ENCODE assay signal across 9 mouse cellular contexts in genomic region chr9:40963586-40964417, GRCm38 (mm10). TPM values are rescaled to one million over a fixed set of nuclear protein-coding genes. Genes with fewer than 3 reads are reported as not detected.
A peak's percentile ranks its signal among the peaks of the same experiment; 100 is the strongest.
DNase-seq lines count a peak whose midpoint lies in the region; ATAC-seq lines count a peak whose summit lies in the region.
"Had no signal": no experiment of that assay in that cellular context is flagged by ENCODE, and none has a peak within 500 bp of the region (broad histone marks: within the 10 kb centered on the region; RNA-seq: fewer than 3 reads in every experiment).

Jhy (minus strand) TSS chr9:40964118.

- H3K4me3 ChIP-seq in heart, embryonic 16.5 days (ENCODE audit: low read length), result peak within 1 kb of the TSS; percentile 51
- peak within 1 kb of the TSS; percentile 49 for H3K4me3 ChIP-seq in forebrain, embryonic 15.5 days
- peak within 1 kb of the TSS; percentile 51 for H3K4me3 ChIP-seq in midbrain, embryonic 11.5 days (ENCODE audit: low read depth, low read length)

- H3K36me3 ChIP-seq in heart, embryonic 16.5 days (ENCODE audit: control insufficient read depth, insufficient read depth), result no peaks in the 10 kb centered on the region
- no peaks in the 10 kb centered on the region for H3K36me3 ChIP-seq in forebrain, embryonic 15.5 days
- no peaks in the 10 kb centered on the region for H3K36me3 ChIP-seq in midbrain, embryonic 11.5 days (ENCODE audit: control insufficient read depth, insufficient read depth, low read length)

- DNase-seq in heart, postnatal 14 days, result no peak
- peak; percentile 15 for DNase-seq in R1 (ENCODE audit: low read depth, low spot score)
- peak; percentile 93 for DNase-seq in midbrain, embryonic 11.5 days (ENCODE audit: low spot score, missing footprints)
- DNase-seq in gastrocnemius, postnatal 25 days, result no peak
- DNase-seq in c-Kit-positive CD71-positive TER-119-positive erythroid progenitor cells, embryonic 14.5 days (ENCODE audit: low spot score), result no peak

- H3K9me3 ChIP-seq in heart, embryonic 16.5 days (replicated peaks; ENCODE audit: control insufficient read depth, low read length), result no peaks in the 10 kb centered on the region
- no peaks in the 10 kb centered on the region for H3K9me3 ChIP-seq in forebrain, embryonic 15.5 days
- H3K9me3 ChIP-seq in midbrain, embryonic 11.5 days (ENCODE audit: control insufficient read depth, low read length), result no peaks in the 10 kb centered on the region

- ATAC-seq in heart, embryonic 16.5 days (replicated peaks; ENCODE audit: extremely low read depth, insufficient read depth, low FRiP score), result no peak
- peak; percentile 86 for ATAC-seq in forebrain, embryonic 15.5 days (replicated peaks)
- ATAC-seq in midbrain, embryonic 11.5 days (ENCODE audit: low FRiP score), result peak; percentile 80
- no peak for ATAC-seq in CD4-positive, CD25-positive, alpha-beta regulatory T cell, adult 4 months
- ATAC-seq: Patski had no signal

- H3K27me3 ChIP-seq in heart, embryonic 16.5 days (ENCODE audit: control insufficient read depth, insufficient read depth, low read length), result peaks cover 37% of the 10 kb centered on the region
- peaks cover 18% of the 10 kb centered on the region; the same call in 1 of the 2 replicates for H3K27me3 ChIP-seq in forebrain, embryonic 15.5 days
- H3K27me3 ChIP-seq in midbrain, embryonic 11.5 days (ENCODE audit: control insufficient read depth, insufficient read depth, low read length), result peaks cover 16% of the 10 kb centered on the region

- WGBS in heart, embryonic 16.5 days, result 1% methylated on average over 51 of the region's 51 CpGs
- 2% methylated on average over 48 of the region's 51 CpGs for WGBS in forebrain, embryonic 15.5 days
- under 1% methylated on average over 37 of the region's 51 CpGs for WGBS in midbrain, embryonic 11.5 days

- H3K27ac ChIP-seq in heart, embryonic 16.5 days (ENCODE audit: low read length), result no peak within 1 kb of the TSS
- no peak within 1 kb of the TSS for H3K27ac ChIP-seq in forebrain, embryonic 15.5 days (replicated peaks)
- H3K27ac ChIP-seq in midbrain, embryonic 11.5 days (ENCODE audit: low read depth, low read length), result peak within 1 kb of the TSS; percentile 2; the same call in 1 of the 2 replicates

- intact Hi-C loops in heart, postnatal 14 days (cut with DNase I), result no loop called here

- H3K4me1 ChIP-seq in heart, embryonic 16.5 days (ENCODE audit: control insufficient read depth, insufficient read depth, low read length), result peaks cover 8% of the 10 kb centered on the region; the same call in 1 of the 2 replicates
- peaks cover 11% of the 10 kb centered on the region for H3K4me1 ChIP-seq in forebrain, embryonic 15.5 days
- H3K4me1 ChIP-seq in midbrain, embryonic 11.5 days (ENCODE audit: control insufficient read depth, insufficient read depth, low read length), result peaks cover 9% of the 10 kb centered on the region

- peak within 1 kb of the TSS; percentile 76 for H3K4me2 ChIP-seq in heart, embryonic 16.5 days (ENCODE audit: low read depth, low read length)
- H3K4me2 ChIP-seq in forebrain, embryonic 15.5 days (replicated peaks), result peak within 1 kb of the TSS; percentile 95
- H3K4me2 ChIP-seq in midbrain, embryonic 11.5 days, result peak within 1 kb of the TSS; percentile 95

- peak within 1 kb of the TSS; percentile 54 for H3K9ac ChIP-seq in heart, embryonic 16.5 days (ENCODE audit: low read length)
- H3K9ac ChIP-seq in forebrain, embryonic 15.5 days (replicated peaks), result peak within 1 kb of the TSS; percentile 59
- peak within 1 kb of the TSS; percentile 66 for H3K9ac ChIP-seq in midbrain, embryonic 11.5 days (ENCODE audit: low read length)

RNA-seq across cellular contexts. Expression of gene Jhy, which starts in this region (rescaled TPM):
- 0.09 TPM in 1 of 2 replicates, not detected in the other for polyA plus RNA-seq in heart, embryonic 16.5 days (2015; fragmentation: Nextera tagmentation; extraction: Ambion mirVana)
- total RNA-seq in heart, postnatal 14 days (2021), result not detected
- 0.27 and 0.99 TPM in 2 replicates for polyA plus RNA-seq in forebrain, embryonic 15.5 days (2015; fragmentation: Nextera tagmentation; extraction: Ambion mirVana)
- 2.7 and 3.4 TPM in 2 replicates for polyA plus RNA-seq in midbrain, embryonic 11.5 days (2014; fragmentation: Nextera tagmentation; extraction: Ambion mirVana)
- not detected for polyA plus RNA-seq in CD4-positive, CD25-positive, alpha-beta regulatory T cell, adult 4 months (2017; shearing (Covaris generic))
- not detected for total RNA-seq in gastrocnemius, postnatal 25 days (2021)
- polyA plus RNA-seq: Patski had no signal

Comparison
In these comparisons a context has a peak if more than half of its experiments do, and no peak if none do; other contexts are left out.
1. Peak in ATAC-seq, H3K4me3 ChIP-seq, H3K9ac ChIP-seq and H3K4me2 ChIP-seq in forebrain, embryonic 15.5 days; RNA of the gene not detected or under 1 TPM.
2. DNase-seq: peak in R1 (single experiment) and midbrain, embryonic 11.5 days (single experiment); none in heart, postnatal 14 days (0 of 2), gastrocnemius, postnatal 25 days (single experiment) and c-Kit-positive CD71-positive TER-119-positive erythroid progenitor cells, embryonic 14.5 days (single experiment).
3. Peak in every context shown above with its lines, with median percentiles within 50 percentile points of each other: H3K4me2 ChIP-seq, H3K4me3 ChIP-seq and H3K9ac ChIP-seq.